Mouse (Mus musculus) ovary, postnatal 36 days (tissue): ENCODE data around the gene Lats1.

Experiments
- DNase-seq: peaks from one replicate; pipeline ENCODE4 v3.0.0; 2022; ENCODE audit warnings: low spot score, mixed read lengths

The Lats1 gene

GRCm38 (mm10) chr10:7680731-7681301 lies at the start of gene Lats1, which contains the start of gene Pcmt1:
Gene Lats1 (plus strand): TSS chr10:7681214.
Gene Pcmt1 (minus strand): TSS chr10:7681136.
- DNase-seq = peak; percentile 88

DNA sequence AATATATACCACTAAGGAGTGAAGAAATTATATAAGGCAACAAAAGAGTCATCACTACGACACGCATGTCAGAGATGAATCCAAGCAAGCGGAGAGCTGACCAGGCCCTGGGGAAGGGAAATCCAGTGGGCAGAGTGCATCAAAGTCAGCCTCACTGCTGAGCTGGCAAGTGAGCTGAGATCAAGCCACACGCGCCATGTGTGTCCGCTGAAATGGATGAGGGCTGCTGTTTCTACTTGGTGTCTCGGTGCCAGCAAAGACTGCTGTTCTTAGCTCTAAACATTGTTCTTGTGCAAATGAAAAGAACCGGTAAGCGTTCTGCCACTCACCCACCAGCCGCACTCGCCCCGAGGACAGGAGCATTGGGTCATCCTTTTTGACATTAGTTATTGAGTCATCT lies 40.6 kb upstream of the Lats1 start:
- no peak for DNase-seq

GRCm38 (mm10) chr10:7645911-7646310 lies 35.1 kb upstream of the Lats1 start:
- DNase-seq = no peak

- no peak for DNase-seq
These were observed 32.0 kb upstream of the Lats1 start for GRCm38 (mm10) chr10:7649059-7649458.

GRCm38 (mm10) chr10:7651057-7651456 lies 30.0 kb upstream of the Lats1 start:
- no peak for DNase-seq

GRCm38 (mm10) chr10:7662471-7663141 lies 18.4 kb upstream of the Lats1 start:
- DNase-seq = no peak

DNA sequence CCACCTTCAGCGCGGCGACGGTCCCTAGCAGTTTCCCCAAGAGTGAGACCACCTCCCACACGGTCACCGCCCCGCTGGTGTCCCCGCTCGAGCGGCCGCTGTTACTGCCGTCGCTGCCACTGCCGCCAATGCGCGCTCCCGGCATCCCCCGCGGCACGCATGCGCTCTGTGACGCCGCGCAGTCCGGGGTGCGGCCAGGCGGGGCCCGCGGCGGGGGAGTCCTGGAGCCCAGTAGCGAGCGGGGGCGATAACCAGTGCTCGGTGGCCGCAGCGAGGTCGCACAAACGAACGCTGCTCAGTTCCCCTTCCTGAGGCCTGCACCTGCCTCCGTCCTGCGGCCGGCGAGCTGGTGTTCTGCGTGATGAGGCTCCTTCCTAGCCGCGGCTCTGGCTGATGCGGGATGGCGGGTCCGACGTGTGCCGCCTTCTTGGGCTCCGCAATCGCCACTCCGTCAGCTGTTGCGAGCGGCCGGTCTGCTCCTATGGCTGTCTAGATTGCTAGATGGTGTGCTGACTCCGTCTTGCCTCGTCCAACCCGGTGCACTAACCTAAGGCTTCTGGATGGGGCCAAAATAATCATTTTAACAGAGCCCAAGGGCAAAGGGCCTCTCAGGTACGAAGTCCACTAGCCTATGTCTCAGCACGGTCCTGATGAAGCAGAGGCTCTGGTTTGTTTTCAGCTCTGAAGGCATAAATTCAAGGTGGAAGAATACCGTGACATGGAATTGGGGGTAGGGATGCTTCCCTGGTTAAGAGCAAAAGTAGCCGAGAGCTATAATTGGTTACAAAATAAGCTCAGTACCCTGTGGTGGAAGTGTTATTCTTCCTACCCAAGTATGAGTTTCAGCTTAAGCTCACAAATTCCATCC lies 17.6 kb upstream of the Lats1 start:
- peak; percentile 92 for DNase-seq

GRCm38 (mm10) chr10:7664027-7664526 lies 16.9 kb upstream of the Lats1 start:
- no peak for DNase-seq

DNA sequence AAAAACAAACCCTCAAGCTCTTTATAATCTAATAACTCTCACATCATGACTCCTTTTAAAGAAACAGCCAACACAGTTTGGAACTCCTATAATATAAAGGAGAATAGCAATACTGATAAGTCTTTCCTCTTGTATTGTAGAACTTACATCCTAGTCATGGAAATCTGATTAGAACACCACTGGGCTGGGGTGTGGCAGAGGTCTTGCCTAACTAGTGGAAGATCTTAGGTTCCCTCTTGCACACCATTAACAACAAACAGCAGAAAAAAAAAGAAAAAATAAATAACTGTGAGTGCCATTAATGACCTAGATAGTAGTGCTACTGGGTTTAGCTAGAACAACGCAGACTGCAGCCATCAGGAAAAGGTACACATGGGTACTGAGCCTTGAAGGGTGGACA lies 16.1 kb upstream of the Lats1 start:
- no peak for DNase-seq

DNA sequence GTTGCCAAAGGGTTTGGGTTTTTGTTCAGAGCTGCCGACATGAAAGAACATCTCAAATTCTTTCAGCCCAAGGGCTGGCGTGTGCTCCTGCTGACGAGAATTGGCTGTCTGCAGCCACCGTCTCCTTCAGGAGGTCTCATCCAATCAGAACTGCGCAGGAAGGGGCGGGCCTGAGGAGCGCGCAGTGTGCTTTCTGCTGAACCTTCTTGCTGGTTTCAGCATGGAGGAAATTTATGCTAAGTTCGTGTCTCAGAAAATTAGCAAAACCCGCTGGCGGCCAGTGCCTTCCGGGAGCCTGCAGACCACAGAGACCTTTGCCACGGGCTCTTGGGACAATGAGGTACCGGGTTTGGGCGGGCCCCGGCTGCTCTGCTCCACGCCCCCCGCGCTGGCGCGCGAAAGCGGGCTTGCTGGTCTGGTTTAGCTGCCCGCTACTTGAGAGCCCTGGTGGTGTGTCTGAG lies 13.6 kb upstream of the Lats1 start, which contains the start of gene Nup43:
Gene Nup43 (plus strand): TSS at position 162 of the 461 bp plus-strand sequence.
- DNase-seq = peak; percentile 87

GRCm38 (mm10) chr10:7673673-7674072 lies 7.3 kb upstream of the Lats1 start:
- no peak for DNase-seq

DNA sequence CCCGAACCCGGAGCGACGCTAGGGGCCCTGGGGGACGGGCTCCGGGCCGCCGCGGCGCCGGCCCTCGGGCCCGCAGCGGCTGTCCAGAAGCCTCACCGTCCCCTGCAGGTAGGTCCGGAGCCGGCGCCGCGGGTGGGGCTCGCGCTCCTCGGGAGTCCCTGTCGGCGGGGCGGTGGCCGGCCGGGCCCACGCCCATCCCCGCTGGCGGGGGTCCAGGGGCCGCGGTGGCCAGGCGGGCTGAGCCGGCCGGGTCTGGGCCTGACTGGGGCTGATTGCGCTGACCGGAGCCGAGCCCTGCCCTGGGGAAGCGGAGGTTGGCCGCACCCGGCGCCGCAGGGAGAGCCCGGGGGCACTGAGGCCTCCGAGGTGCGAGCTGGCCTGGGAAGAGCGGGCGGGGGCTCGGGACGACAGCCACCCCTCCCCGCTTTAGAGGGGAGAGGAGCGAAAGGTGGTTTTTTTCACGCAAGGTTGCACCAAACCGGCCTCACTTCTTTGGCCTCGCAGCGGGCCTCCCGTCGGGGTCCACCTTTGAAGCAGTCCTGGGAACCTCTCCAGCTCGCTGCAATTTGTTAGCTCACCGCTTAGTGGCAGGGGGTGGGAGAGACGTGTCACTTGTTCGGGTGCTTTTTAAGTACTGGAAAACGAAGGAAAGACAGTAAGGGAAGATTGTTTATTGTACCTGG lies 470 bp downstream of the Lats1 start:
- DNase-seq = peak; percentile 77

- DNase-seq = no peak
These were observed 1.2 kb downstream of the Lats1 start for GRCm38 (mm10) chr10:7682249-7682648.

GRCm38 (mm10) chr10:7686902-7687301 lies 5.9 kb downstream of the Lats1 start:
- no peak for DNase-seq

- no peak for DNase-seq
These were observed 14.3 kb downstream of the Lats1 start for GRCm38 (mm10) chr10:7695286-7695685.

- DNase-seq = no peak
These were observed 19.1 kb downstream of the Lats1 start for GRCm38 (mm10) chr10:7700120-7700519.

DNA sequence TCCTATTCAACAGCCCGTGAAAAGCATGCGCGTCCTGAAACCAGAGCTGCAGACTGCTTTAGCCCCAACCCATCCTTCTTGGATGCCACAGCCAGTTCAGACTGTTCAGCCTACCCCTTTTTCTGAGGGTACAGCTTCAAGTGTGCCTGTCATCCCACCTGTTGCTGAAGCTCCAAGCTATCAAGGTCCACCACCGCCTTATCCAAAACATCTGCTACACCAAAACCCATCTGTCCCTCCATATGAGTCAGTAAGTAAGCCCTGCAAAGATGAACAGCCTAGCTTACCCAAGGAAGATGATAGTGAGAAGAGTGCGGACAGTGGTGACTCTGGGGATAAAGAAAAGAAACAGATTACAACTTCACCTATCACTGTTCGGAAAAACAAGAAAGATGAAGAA lies 21.6 kb downstream of the Lats1 start:
- DNase-seq = no peak

- no peak for DNase-seq
These were observed 29.1 kb downstream of the Lats1 start for GRCm38 (mm10) chr10:7710121-7710520.

DNA sequence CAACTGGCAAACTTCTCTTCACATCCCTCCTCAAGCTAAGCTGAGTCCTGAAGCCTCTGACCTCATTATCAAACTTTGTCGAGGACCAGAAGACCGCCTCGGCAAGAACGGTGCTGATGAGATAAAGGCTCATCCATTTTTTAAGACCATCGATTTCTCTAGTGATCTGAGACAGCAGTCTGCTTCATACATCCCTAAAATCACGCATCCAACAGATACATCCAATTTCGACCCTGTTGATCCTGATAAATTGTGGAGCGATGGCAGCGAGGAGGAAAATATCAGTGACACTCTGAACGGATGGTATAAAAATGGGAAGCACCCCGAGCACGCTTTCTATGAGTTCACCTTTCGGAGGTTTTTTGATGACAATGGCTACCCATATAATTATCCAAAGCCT lies 31.5 kb downstream of the Lats1 start:
- no peak for DNase-seq

- DNase-seq = no peak
These were observed 34.0 kb downstream of the Lats1 start for GRCm38 (mm10) chr10:7715056-7715455.

GRCm38 (mm10) chr10:7725751-7726500 lies 44.9 kb downstream of the Lats1 start, which contains the start of gene Katna1:
Gene Katna1 (plus strand): TSS chr10:7726000.
- peak; percentile 92 for DNase-seq
